Mouse (Mus musculus) liver, embryonic 16.5 days (tissue): ENCODE results near the gene Tbc1d1. TPM values are rescaled to one million over a fixed set of nuclear protein-coding genes. Genes with fewer than 3 reads are reported as not detected.
"Not testable (repeated sequence)": the region's sequence is repeated elsewhere in the genome, so short reads cannot be mapped to it uniquely, and the experiment has no call there.

Experiments used
- ATAC-seq: fragments of 200-750 bp; cut with Nextera tagmentation; 2 replicates; pipeline ENCODE4 v1.8.0; 2017; ENCODE audit warnings: low read depth, mild to moderate bottlenecking, moderate number of reproducible peaks, moderate library complexity
- H3K27ac ChIP-seq: fragments of 300-500 bp; sonication (generic); 2 replicates; pipeline ENCODE4 v1.5.1; 2014; ENCODE audit warnings: mild to moderate bottlenecking, low read length
- H3K27me3 ChIP-seq: fragments of 300-500 bp; sonication (generic); 2 replicates; pipeline ENCODE4 v1.6.1; 2014; ENCODE audit warnings: low read depth, low read length, mixed read lengths; ENCODE audit not compliant: control insufficient read depth, insufficient read depth
- H3K36me3 ChIP-seq: fragments of 300-500 bp; sonication (generic); 2 replicates; pipeline ENCODE4 v1.6.1; 2014; ENCODE audit warnings: mild to moderate bottlenecking; ENCODE audit not compliant: control insufficient read depth, insufficient read depth
- H3K4me1 ChIP-seq: fragments of 300-500 bp; sonication (generic); 2 replicates; pipeline ENCODE4 v1.6.1; 2014; ENCODE audit warnings: low read depth, low read length, mixed read lengths; ENCODE audit not compliant: control insufficient read depth
- H3K4me2 ChIP-seq: fragments of 300-500 bp; sonication (generic); 2 replicates; pipeline ENCODE4 v1.6.1; 2014; ENCODE audit warnings: low read depth, low read length, mixed read lengths
- H3K4me3 ChIP-seq: fragments of 300-500 bp; sonication (generic); 2 replicates; pipeline ENCODE4 v1.5.1; 2014; ENCODE audit warnings: low read depth, mild to moderate bottlenecking, low read length
- H3K9ac ChIP-seq: fragments of 300-500 bp; sonication (generic); 2 replicates; pipeline ENCODE4 v1.6.1; 2014; ENCODE audit warnings: low read depth, low read length
- H3K9me3 ChIP-seq: fragments of 300-500 bp; sonication (generic); replicated peaks from 2 replicates; pipeline ENCODE4 v1.6.1; 2016; ENCODE audit warnings: low read length; ENCODE audit not compliant: control insufficient read depth
- WGBS: fragments of 180-500 bp; shearing (Covaris S2); extraction: QIAGEN DNeasy Blood & Tissue Kit; methylation state at CpG from one replicate; pipeline ENCODE4 v1.1.7; 2014; ENCODE audit not compliant: insufficient replicate concordance; 5-methylcytosine and 5-hydroxymethylcytosine counted together
- polyA plus RNA-seq: library from polyadenylated mRNA; unstranded; fragments of >200 nt; fragmentation: Nextera tagmentation; extraction: Ambion mirVana; gene quantifications from 2 replicates; pipeline ENCODE4 v1.2.1, GENCODE M21; 2015

Tbc1d1 gene
- polyA plus RNA-seq, 1 experiment from 2014 or later: 6.3 TPM

- Histone ChIP-seq H3K9ac (no peak overlapping the region), H3K4me3 (no peak overlapping the region), H3K4me1 (peaks cover 8% of the 10 kb centered on the region), H3K27me3 (no peaks in the 10 kb centered on the region), H3K36me3 (no peaks in the 10 kb centered on the region), H3K9me3 (no peaks in the 10 kb centered on the region), H3K27ac (peak overlapping the region; percentile 66), H3K4me2 (no peak overlapping the region; the same call in 1 of the 2 replicates)
- WGBS: 65% methylated on average over 7 of the region's 7 CpGs
- peak; percentile 40; the same call in 1 of the 2 replicates for ATAC-seq
Observed at GRCm38 (mm10) chr5:64345761-64346160, 189.7 kb downstream of the Tbc1d1 start.

DNA sequence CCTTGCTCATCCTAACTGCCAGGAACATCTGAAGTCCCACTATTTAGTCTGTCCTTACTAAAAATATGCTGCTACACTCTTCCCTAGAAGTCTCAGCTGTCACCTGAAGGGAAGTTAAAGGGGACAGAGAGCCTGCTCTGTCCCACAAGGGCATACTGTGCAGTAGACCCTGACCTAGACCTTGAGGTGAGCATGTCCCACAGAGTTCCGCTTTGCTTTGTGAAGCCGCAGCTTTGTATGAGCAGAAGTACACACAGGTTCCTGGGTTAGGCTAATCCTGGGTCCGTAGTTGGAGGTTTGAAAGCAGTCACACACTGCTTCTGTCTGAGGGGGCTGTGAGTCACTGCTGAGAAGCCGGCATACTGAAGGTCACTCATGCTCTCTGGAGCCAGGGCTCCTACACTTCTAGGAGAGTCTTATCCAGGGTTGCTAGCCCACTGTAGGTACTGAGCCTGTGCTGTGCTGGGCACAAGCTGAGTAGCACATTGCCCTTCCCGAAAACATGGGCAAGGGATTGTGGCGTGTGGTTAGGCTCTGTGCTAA lies 190.3 kb downstream of the Tbc1d1 start:
- Histone ChIP-seq H3K9me3 (no peaks in the 10 kb centered on the region), H3K27ac (peak overlapping the region; percentile 64), H3K4me3 (no peak overlapping the region), H3K4me2 (no peak overlapping the region), H3K4me1 (peaks cover 7% of the 10 kb centered on the region), H3K36me3 (no peaks in the 10 kb centered on the region), H3K27me3 (no peaks in the 10 kb centered on the region), H3K9ac (no peak overlapping the region)
- ATAC-seq: no peak
- WGBS: 72% methylated on average over 6 of the region's 6 CpGs

GRCm38 (mm10) chr5:64348166-64348565 lies 192.1 kb downstream of the Tbc1d1 start:
- H3K27me3 ChIP-seq: no peaks in the 10 kb centered on the region
- WGBS: 88% methylated on average over 2 of the region's 2 CpGs

GRCm38 (mm10) chr5:64348780-64349179 lies 192.7 kb downstream of the Tbc1d1 start:
- 80% methylated on average over 8 of the region's 8 CpGs for WGBS
- Histone ChIP-seq H3K9me3 (no peaks in the 10 kb centered on the region), H3K27me3 (no peaks in the 10 kb centered on the region), H3K4me2 (no peak overlapping the region), H3K36me3 (no peaks in the 10 kb centered on the region), H3K4me1 (peaks cover 3% of the 10 kb centered on the region; the same call in 1 of the 2 replicates), H3K27ac (no peak overlapping the region), H3K9ac (no peak overlapping the region), H3K4me3 (no peak overlapping the region)
- ATAC-seq: no peak

More at GRCm38 (mm10) chr5:64348166-64348565, 192.1 kb downstream of the Tbc1d1 start:
- Histone ChIP-seq H3K36me3 (no peaks in the 10 kb centered on the region), H3K9me3 (no peaks in the 10 kb centered on the region), H3K4me3 (no peak overlapping the region), H3K4me1 (peaks cover 6% of the 10 kb centered on the region; the same call in 1 of the 2 replicates), H3K27ac (no peak overlapping the region), H3K4me2 (no peak overlapping the region), H3K9ac (no peak overlapping the region)
- ATAC-seq: no peak

GRCm38 (mm10) chr5:64351968-64352367 lies 195.9 kb downstream of the Tbc1d1 start:
- Histone ChIP-seq H3K9me3 (no peaks in the 10 kb centered on the region), H3K4me1 (no peaks in the 10 kb centered on the region), H3K27ac (no peak overlapping the region), H3K36me3 (no peaks in the 10 kb centered on the region), H3K9ac (no peak overlapping the region), H3K27me3 (no peaks in the 10 kb centered on the region), H3K4me3 (no peak overlapping the region), H3K4me2 (no peak overlapping the region)
- ATAC-seq: no peak
- 75% methylated on average over 6 of the region's 6 CpGs for WGBS

DNA sequence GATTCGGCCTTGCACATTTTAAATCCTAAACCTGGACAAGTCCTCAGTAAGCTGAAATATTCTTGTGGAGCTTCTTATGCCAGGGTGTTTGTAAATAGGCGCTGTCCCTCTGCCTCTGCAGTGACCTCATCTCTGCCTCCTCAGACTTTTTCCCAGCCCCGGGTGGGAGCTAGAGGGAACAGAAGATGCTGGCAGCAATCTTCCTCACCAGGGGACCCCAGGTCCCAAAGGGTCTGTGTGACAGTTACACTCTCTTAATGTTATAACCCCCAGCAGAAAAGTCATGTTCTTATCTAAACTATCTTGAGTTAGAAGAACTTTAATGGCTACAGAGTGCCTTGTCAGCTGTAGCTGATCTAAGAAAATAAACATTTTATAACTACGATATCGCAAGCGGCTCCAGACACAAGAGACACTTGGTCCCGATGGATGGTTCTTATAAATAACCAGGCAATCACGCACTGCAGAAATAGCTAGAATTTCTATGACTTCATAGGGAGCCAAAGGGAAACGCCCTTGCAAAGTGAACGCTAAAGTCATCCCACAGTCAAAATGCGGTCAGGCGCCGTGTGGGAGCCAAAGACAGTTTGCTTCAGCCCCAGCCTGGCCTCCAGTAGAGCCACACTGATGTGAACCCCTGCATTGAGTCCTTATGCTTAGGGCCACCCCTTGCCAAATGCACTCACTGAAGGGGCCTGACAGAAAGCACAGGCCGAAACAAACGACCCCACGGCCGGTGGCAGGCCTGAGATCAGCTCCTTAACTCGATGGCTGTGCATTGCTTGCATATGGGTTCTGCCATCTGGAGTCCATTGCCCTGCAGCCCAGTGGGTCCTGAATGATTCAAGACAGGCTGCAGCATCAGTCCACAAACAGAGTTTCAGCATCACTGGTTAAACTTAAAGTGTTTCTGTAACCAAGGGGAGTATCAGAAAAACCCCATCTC lies 202.8 kb downstream of the Tbc1d1 start:
- Histone ChIP-seq H3K27ac (no peak overlapping the region), H3K4me3 (no peak overlapping the region), H3K9me3 (no peaks in the 10 kb centered on the region), H3K36me3 (no peaks in the 10 kb centered on the region), H3K4me2 (no peak overlapping the region), H3K9ac (no peak overlapping the region), H3K4me1 (peaks cover 10% of the 10 kb centered on the region), H3K27me3 (no peaks in the 10 kb centered on the region)
- 74% methylated on average over 18 of the region's 18 CpGs for WGBS
- no peak for ATAC-seq

DNA sequence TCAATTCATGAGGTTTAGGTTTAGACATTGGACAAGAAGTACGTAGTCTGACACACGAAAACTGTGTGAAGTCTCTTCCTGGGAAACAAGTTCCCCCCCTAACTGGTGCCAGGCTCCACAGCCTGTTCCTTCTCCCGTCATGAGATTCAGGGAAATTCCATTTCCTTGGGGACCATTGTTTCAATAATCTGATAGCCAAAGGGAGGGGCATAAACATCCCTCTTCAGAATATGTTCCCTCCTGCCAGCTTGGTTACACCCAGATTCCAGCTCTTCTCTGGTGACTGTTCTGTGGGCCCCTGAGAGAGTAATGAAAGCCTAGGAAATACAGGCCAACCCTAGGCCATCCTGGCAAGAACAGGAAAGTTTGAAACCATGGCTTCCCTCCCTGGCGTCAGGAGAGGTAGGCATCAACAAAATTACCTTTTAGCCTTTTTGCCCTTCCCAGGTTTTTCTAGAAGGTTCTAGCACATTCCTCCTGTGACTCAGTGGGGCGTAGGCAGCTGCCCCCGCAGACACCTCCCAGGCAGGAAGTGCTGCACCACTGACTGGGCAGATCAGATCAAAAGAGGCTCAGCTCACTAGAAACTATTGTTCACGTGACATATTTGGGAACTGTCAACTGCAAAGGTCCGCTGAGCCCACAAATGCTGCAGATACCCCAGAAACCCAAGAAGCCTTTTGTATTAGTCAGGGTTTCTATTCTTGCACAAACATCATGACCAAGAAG lies 204.2 kb downstream of the Tbc1d1 start:
- Histone ChIP-seq H3K9ac (no peak overlapping the region), H3K9me3 (no peaks in the 10 kb centered on the region), H3K36me3 (no peaks in the 10 kb centered on the region), H3K27ac (no peak overlapping the region; the same call in 1 of the 2 replicates), H3K4me2 (no peak overlapping the region), H3K4me3 (no peak overlapping the region), H3K4me1 (peaks cover 22% of the 10 kb centered on the region), H3K27me3 (no peaks in the 10 kb centered on the region)
- peak; percentile 66 for ATAC-seq
- 44% methylated on average over 8 of the region's 8 CpGs for WGBS

GRCm38 (mm10) chr5:64360876-64361268 lies 204.8 kb downstream of the Tbc1d1 start:
- not testable (repeated sequence) for H3K4me2 ChIP-seq, H3K27ac ChIP-seq, H3K9ac ChIP-seq, H3K27me3 ChIP-seq, ATAC-seq, H3K4me3 ChIP-seq, H3K9me3 ChIP-seq, H3K36me3 ChIP-seq
- H3K4me1 ChIP-seq: peaks cover 23% of the 10 kb centered on the region
